Mouse (Mus musculus): ENCODE measurements around the gene Atp6v1a. TPM values are rescaled to one million over a fixed set of nuclear protein-coding genes. Genes with fewer than 3 reads are reported as not detected.

Gene Atp6v1a
- polyA plus RNA-seq, 1 experiment from 2014 or later = 139 TPM

GRCm38 (mm10) chr16:44103806-44104766, 35.4 kb downstream of the Atp6v1a start:
- Histone ChIP-seq H3K9me3 (replicated peaks) (no peaks in the 10 kb centered on the region), H3K36me3 (peaks cover 73% of the 10 kb centered on the region), H3K9ac (replicated peaks) (no peak overlapping the region), H3K27ac (replicated peaks) (no peak overlapping the region), H3K4me1 (no peaks in the 10 kb centered on the region), H3K27me3 (replicated peaks) (no peaks in the 10 kb centered on the region), H3K4me2 (no peak overlapping the region), H3K4me3 (replicated peaks) (no peak overlapping the region)
- no peak for ATAC-seq (ENCODE audit: low FRiP score)
- WGBS = 89% methylated on average over 18 of the region's 18 CpGs

- no peaks in the 10 kb centered on the region for H3K4me1 ChIP-seq
- H3K9ac ChIP-seq (replicated peaks) = no peak overlapping the region
- H3K27ac ChIP-seq (replicated peaks) = no peak overlapping the region
- 94% methylated on average over 2 of the region's 2 CpGs for WGBS
- H3K27me3 ChIP-seq (replicated peaks) = no peaks in the 10 kb centered on the region
- H3K36me3 ChIP-seq = peaks cover 73% of the 10 kb centered on the region
- H3K4me3 ChIP-seq (replicated peaks) = no peak overlapping the region
- no peaks in the 10 kb centered on the region for H3K9me3 ChIP-seq (replicated peaks)
- no peak overlapping the region for H3K4me2 ChIP-seq
- ATAC-seq (ENCODE audit: low FRiP score) = no peak
Observed at GRCm38 (mm10) chr16:44102925-44103324, 36.6 kb downstream of the Atp6v1a start.

GRCm38 (mm10) chr16:44101181-44101710, 38.3 kb downstream of the Atp6v1a start:
- Histone ChIP-seq H3K4me1 (no peaks in the 10 kb centered on the region), H3K36me3 (peaks cover 70% of the 10 kb centered on the region), H3K9ac (replicated peaks) (no peak overlapping the region), H3K4me3 (replicated peaks) (no peak overlapping the region), H3K4me2 (no peak overlapping the region), H3K9me3 (replicated peaks) (no peaks in the 10 kb centered on the region), H3K27me3 (replicated peaks) (no peaks in the 10 kb centered on the region), H3K27ac (replicated peaks) (no peak overlapping the region)
- no peak for ATAC-seq (ENCODE audit: low FRiP score)
- 94% methylated on average over 12 of the region's 12 CpGs for WGBS

GRCm38 (mm10) chr16:44099377-44099776, 40.1 kb downstream of the Atp6v1a start:
- no peak overlapping the region for H3K4me3 ChIP-seq (replicated peaks)
- H3K27me3 ChIP-seq (replicated peaks) = no peaks in the 10 kb centered on the region
- no peak overlapping the region for H3K27ac ChIP-seq (replicated peaks)
- H3K9ac ChIP-seq (replicated peaks) = no peak overlapping the region
- ATAC-seq (ENCODE audit: low FRiP score) = no peak
- no peaks in the 10 kb centered on the region for H3K4me1 ChIP-seq
- WGBS = 95% methylated on average over 7 of the region's 7 CpGs
- no peaks in the 10 kb centered on the region for H3K9me3 ChIP-seq (replicated peaks)
- H3K36me3 ChIP-seq = peaks cover 79% of the 10 kb centered on the region
- no peak overlapping the region for H3K4me2 ChIP-seq

- Histone ChIP-seq H3K4me3 (replicated peaks) (no peak overlapping the region), H3K4me1 (no peaks in the 10 kb centered on the region), H3K9me3 (replicated peaks) (no peaks in the 10 kb centered on the region), H3K27ac (replicated peaks) (no peak overlapping the region), H3K36me3 (peaks cover 79% of the 10 kb centered on the region), H3K4me2 (no peak overlapping the region), H3K27me3 (replicated peaks) (no peaks in the 10 kb centered on the region), H3K9ac (replicated peaks) (no peak overlapping the region)
- WGBS = 81% methylated on average over 2 of the region's 2 CpGs
- ATAC-seq (ENCODE audit: low FRiP score) = no peak
Observed at GRCm38 (mm10) chr16:44087650-44088049, 51.9 kb downstream of the Atp6v1a start.

- peak within 1 kb of the TSS; percentile 77 for H3K27ac ChIP-seq (replicated peaks)
- H3K9ac ChIP-seq (replicated peaks) = peak within 1 kb of the TSS; percentile 67
- WGBS = 5% methylated on average over 45 of the region's 45 CpGs
- no peaks in the 10 kb centered on the region for H3K27me3 ChIP-seq (replicated peaks)
- peak within 1 kb of the TSS; percentile 80 for H3K4me2 ChIP-seq
- peak within 1 kb of the TSS; percentile 59 for H3K4me3 ChIP-seq (replicated peaks)
- peaks cover 11% of the 10 kb centered on the region; the same call in 1 of the 2 replicates for H3K4me1 ChIP-seq
- ATAC-seq (ENCODE audit: low FRiP score) = peak; percentile 88
- H3K9me3 ChIP-seq (replicated peaks) = no peaks in the 10 kb centered on the region
- H3K36me3 ChIP-seq = no peaks in the 10 kb centered on the region
Observed at GRCm38 (mm10) chr16:44063025-44063894, 76.2 kb downstream of the Atp6v1a start, which contains the start of gene Gramd1c. Gene Gramd1c, minus strand, starts transcription at chr16:44063345.

GRCm38 (mm10) chr16:44061341-44061740, 78.2 kb downstream of the Atp6v1a start:
- ATAC-seq (ENCODE audit: low FRiP score) = no peak
- WGBS = 92% methylated on average over 15 of the region's 15 CpGs
- Histone ChIP-seq H3K27ac (replicated peaks) (no peak overlapping the region), H3K4me3 (replicated peaks) (no peak overlapping the region), H3K4me1 (peaks cover 11% of the 10 kb centered on the region; the same call in 1 of the 2 replicates), H3K9me3 (replicated peaks) (no peaks in the 10 kb centered on the region), H3K27me3 (replicated peaks) (no peaks in the 10 kb centered on the region), H3K9ac (replicated peaks) (no peak overlapping the region), H3K4me2 (no peak overlapping the region), H3K36me3 (no peaks in the 10 kb centered on the region)

- Histone ChIP-seq H3K4me1 (peaks cover 11% of the 10 kb centered on the region; the same call in 1 of the 2 replicates), H3K4me2 (no peak overlapping the region), H3K36me3 (no peaks in the 10 kb centered on the region), H3K9me3 (replicated peaks) (no peaks in the 10 kb centered on the region), H3K27ac (replicated peaks) (no peak overlapping the region), H3K27me3 (replicated peaks) (no peaks in the 10 kb centered on the region), H3K9ac (replicated peaks) (no peak overlapping the region), H3K4me3 (replicated peaks) (no peak overlapping the region)
- 91% methylated on average over 18 of the region's 18 CpGs for WGBS
- ATAC-seq (ENCODE audit: low FRiP score) = no peak
Observed at GRCm38 (mm10) chr16:44060604-44061286, 78.8 kb downstream of the Atp6v1a start.

- peak; percentile 50; the same call in 1 of the 2 replicates for ATAC-seq (ENCODE audit: low FRiP score)
- 25% methylated on average over 10 of the region's 10 CpGs for WGBS
Observed at GRCm38 (mm10) chr16:44058745-44059144, 80.8 kb downstream of the Atp6v1a start.

GRCm38 (mm10) chr16:44055766-44056165, 83.7 kb downstream of the Atp6v1a start:
- H3K27me3 ChIP-seq (replicated peaks) = no peaks in the 10 kb centered on the region
- H3K4me3 ChIP-seq (replicated peaks) = no peak overlapping the region
- no peaks in the 10 kb centered on the region for H3K9me3 ChIP-seq (replicated peaks)
- no peaks in the 10 kb centered on the region for H3K36me3 ChIP-seq
- WGBS = 64% methylated on average over 8 of the region's 8 CpGs
- no peak overlapping the region for H3K9ac ChIP-seq (replicated peaks)
- peaks cover 3% of the 10 kb centered on the region; the same call in 1 of the 2 replicates for H3K4me1 ChIP-seq
- ATAC-seq (ENCODE audit: low FRiP score) = no peak
- no peak overlapping the region for H3K27ac ChIP-seq (replicated peaks)
- H3K4me2 ChIP-seq = no peak overlapping the region

More at GRCm38 (mm10) chr16:44058745-44059144, 80.8 kb downstream of the Atp6v1a start:
- Histone ChIP-seq H3K4me2 (peak overlapping the region; percentile 33), H3K9ac (replicated peaks) (no peak overlapping the region), H3K4me1 (peaks cover 11% of the 10 kb centered on the region; the same call in 1 of the 2 replicates), H3K27me3 (replicated peaks) (no peaks in the 10 kb centered on the region), H3K9me3 (replicated peaks) (no peaks in the 10 kb centered on the region), H3K4me3 (replicated peaks) (no peak overlapping the region), H3K27ac (replicated peaks) (no peak overlapping the region), H3K36me3 (no peaks in the 10 kb centered on the region)

- no peak for ATAC-seq (ENCODE audit: low FRiP score)
- WGBS = 78% methylated on average over 6 of the region's 6 CpGs
Observed at GRCm38 (mm10) chr16:44053265-44053664, 86.2 kb downstream of the Atp6v1a start.

More at GRCm38 (mm10) chr16:44053265-44053664, 86.2 kb downstream of the Atp6v1a start:
- H3K27ac ChIP-seq (replicated peaks) = no peak overlapping the region
- no peaks in the 10 kb centered on the region for H3K36me3 ChIP-seq
- no peak overlapping the region for H3K9ac ChIP-seq (replicated peaks)
- H3K9me3 ChIP-seq (replicated peaks) = no peaks in the 10 kb centered on the region
- no peak overlapping the region for H3K4me2 ChIP-seq
- H3K4me1 ChIP-seq = no peaks in the 10 kb centered on the region
- no peak overlapping the region for H3K4me3 ChIP-seq (replicated peaks)
- no peaks in the 10 kb centered on the region for H3K27me3 ChIP-seq (replicated peaks)
